Mouse (Mus musculus) thymus, adult 18-20 months (tissue): ENCODE measurements around the gene Tenm4.

Experiments
- DNase-seq, 2 experiments: peaks; one replicate each; pipeline ENCODE4 v3.0.0; 2022; ENCODE audit warnings: mixed read lengths in 2 of 2

Tenm4 gene

GRCm38 (mm10) chr7:96484006-96484581 lies 313.0 kb downstream of the Tenm4 start:
- DNase-seq: no peak

GRCm38 (mm10) chr7:96489348-96490076 lies 318.5 kb downstream of the Tenm4 start:
- no peak for DNase-seq

- no peak for DNase-seq
Observed at GRCm38 (mm10) chr7:96491896-96492295, 320.9 kb downstream of the Tenm4 start.

DNA sequence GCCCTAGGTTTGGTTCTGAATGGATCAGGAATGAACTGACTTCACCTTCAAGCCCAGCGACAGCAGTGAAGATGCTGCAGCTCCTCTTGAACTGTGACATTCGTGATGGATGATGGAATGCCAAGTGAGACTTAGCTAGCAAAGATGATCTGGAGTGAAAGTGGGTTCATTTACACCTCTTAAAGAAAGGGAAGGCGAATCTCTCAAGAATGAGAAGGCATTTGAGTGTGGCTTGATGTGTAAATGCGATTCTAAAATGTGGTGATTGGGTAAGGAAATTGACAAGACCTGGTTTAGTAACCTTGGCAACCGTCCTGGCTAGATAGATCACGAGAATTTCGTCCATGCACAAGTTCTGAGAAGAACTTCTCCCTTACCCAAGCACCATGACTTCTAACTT lies 321.6 kb downstream of the Tenm4 start:
- DNase-seq: no peak

- no peak for DNase-seq
Observed at GRCm38 (mm10) chr7:96494057-96494456, 323.0 kb downstream of the Tenm4 start.

GRCm38 (mm10) chr7:96500108-96500507 lies 329.1 kb downstream of the Tenm4 start:
- no peak for DNase-seq

DNA sequence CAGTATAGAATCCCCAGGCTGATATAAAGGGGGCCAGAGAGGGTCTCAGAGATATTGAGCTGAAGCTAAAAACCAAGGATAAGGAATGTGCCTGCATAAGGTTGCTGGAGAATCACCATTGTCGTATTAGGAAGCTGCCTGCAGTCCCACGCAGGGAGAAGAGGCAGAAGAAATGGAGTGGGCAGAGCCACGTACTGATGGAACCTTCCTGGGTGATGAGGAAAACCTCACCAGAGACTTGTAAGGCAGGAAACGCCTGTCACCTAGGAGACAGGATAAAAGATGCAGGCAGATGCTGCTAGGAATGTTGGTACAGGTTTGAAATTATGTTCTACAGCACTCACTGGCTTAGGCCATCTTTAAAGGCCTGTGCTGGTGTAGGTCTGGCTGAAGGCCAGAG lies 329.8 kb downstream of the Tenm4 start:
- DNase-seq: no peak

DNA sequence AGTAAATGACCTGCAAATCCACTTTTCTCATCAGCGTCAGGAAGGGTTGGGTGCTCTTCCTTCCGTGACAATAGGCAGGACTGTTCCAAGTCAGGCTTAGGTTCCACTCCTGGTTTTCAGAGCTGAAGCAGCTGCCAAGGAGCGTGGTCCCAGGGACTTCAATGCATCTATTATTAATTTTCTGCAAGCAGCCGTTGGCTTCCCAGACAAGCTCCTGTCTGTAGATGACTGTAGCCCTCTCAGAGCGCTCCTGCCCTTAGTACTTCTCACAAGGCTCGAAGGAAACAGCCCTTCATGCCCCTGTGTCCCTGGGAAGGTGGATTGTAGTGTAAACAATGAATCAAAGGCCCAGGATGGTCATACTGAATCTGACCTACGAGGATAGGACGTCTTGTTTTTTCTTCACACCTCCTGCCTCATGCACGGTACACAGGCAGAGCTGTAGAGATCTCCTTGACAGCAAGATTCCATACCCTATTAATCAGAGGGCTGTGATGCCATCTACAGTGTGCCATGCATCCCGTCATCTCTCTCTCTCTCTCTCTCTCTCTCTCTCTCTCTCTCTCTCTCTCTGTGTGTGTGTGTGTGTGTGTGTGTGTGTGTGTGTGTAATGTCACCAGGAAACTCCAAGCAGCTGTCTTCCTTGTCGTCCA lies 331.4 kb downstream of the Tenm4 start:
- DNase-seq: no peak

DNA sequence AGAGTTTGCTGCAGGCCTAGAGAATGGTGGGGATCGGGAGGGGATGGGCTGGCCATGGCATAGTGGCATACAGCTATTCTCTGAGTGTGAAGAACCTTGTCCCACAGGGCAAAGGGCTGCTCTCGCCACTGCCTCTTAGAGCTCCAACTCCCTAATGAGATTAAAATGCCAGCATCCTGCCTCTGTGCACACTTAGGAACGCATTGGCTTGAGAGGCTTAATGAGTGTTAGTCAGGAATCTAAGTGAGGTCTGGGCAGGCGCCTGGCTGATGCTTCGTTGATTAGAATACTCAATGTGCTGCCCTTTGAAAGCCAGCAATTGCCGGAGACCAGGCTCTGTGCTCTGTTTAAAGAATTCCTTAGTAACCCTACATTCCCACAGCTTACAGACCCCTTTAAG lies 334.5 kb downstream of the Tenm4 start:
- DNase-seq: no peak

DNA sequence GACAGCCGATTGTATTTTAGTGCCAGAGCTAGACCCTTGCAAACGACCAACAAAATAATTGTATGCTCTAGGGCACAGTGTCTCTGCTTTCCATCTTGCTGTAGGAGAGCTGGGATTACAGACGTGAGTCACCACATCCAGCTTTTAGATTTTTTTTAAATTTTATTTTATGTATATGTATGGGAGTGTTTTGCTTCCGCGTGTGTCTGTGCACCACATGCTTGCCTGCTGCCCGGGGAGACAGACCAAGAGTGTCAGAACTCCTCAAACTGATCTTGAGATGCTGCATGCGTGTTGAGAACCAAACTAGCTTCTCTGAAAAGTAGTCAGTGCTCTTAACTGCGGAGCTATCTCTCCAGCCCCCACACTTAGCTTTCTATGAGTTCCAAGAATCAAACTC lies 336.0 kb downstream of the Tenm4 start:
- DNase-seq: no peak

DNA sequence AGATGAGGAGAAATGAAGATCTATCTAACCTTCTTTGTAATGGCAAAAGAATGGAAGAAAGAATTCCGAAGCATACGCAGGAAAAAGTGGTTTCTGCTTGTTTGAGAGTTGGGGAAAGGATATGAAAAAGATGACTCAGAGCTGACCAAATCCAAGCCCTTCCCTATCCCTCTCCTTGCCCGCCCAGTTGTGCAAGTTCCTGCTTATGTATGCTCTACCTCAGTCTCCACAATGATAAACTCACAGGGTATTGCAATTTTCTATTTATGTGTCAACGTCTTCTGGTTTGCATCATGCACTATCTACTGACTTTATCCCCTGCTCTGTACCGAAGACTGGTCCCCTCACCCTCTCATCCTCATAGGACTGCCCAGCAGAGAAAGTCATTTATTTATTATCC lies 339.4 kb downstream of the Tenm4 start:
- DNase-seq: no peak

GRCm38 (mm10) chr7:96511018-96511609 lies 340.1 kb downstream of the Tenm4 start:
- DNase-seq: no peak

GRCm38 (mm10) chr7:96511953-96512511 lies 341.0 kb downstream of the Tenm4 start:
- no peak for DNase-seq

DNA sequence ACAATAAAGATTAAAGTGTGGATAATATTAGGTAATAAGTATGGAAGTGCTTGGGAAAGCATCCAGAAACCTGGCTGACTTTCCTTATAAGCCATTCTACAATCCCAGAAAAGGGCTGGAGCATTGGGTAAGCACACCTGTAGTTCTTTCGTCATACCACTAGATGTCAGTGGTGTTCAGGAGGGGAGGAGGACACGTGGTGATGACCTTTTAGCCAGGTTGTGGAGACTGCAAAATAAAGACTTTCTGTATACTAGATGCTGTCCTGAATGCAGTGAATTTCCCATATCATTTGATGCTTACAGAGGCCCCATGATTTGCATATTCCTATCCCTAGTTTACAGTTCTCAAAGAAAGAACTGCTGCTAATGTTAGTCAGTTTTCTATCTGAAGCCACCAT lies 348.2 kb downstream of the Tenm4 start:
- DNase-seq: no peak

GRCm38 (mm10) chr7:96521956-96522355 lies 350.9 kb downstream of the Tenm4 start:
- DNase-seq: no peak

- no peak for DNase-seq
Observed at GRCm38 (mm10) chr7:96523673-96524072, 352.6 kb downstream of the Tenm4 start.

DNA sequence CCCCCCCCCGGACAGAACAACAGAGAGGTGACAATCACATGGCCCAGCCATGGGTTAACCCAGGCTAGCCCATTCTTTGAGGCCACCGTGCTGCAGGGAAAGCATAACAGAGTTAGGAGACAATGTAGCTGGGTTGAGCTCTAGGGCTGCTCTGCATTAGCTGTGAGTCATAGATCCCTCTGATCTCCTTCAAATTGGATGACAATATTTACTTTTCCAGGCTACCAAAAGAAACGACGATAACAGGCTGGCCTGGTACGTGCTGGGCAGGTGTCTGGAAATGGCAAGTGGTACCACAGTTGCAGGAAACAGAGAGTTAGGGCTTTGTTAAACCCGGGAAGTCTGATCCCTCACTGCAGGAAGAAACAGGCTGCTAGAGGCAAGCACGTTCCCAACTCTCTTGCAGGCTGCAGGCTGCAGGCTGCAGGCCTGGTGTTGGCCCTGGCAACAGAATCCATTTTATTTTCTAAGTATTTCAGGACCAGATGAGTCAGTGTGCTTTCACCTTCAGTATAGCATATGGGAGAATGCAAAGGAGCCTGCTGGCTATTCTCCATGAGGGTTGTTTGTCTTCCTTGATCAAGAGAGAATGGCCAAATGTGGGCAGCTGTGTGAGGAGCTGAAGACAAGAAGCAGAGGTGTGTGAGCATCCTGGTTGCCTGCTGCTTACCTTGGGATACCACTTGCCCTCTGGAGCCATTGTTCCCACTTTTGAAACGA lies 353.6 kb downstream of the Tenm4 start:
- no peak for DNase-seq

DNA sequence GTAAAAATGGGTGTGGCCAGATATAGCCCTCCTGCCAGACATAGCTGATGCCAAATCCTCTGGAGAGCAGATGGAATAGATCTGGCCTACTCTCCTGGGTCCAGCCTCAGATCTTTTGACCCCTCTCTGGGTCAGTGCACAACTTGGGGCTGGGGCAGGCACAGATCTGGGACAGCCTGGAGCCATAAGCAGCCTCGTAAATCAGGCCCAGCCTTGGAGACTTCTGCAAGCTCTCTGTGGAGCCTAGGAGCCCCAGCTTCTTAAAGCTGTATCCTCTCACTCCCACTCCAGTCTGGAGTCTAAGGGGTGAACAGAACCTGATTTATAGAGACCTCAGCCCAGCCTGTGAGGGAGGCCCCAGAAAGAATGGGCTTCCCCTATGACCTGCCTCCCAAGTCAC lies 354.3 kb downstream of the Tenm4 start:
- DNase-seq: no peak

DNA sequence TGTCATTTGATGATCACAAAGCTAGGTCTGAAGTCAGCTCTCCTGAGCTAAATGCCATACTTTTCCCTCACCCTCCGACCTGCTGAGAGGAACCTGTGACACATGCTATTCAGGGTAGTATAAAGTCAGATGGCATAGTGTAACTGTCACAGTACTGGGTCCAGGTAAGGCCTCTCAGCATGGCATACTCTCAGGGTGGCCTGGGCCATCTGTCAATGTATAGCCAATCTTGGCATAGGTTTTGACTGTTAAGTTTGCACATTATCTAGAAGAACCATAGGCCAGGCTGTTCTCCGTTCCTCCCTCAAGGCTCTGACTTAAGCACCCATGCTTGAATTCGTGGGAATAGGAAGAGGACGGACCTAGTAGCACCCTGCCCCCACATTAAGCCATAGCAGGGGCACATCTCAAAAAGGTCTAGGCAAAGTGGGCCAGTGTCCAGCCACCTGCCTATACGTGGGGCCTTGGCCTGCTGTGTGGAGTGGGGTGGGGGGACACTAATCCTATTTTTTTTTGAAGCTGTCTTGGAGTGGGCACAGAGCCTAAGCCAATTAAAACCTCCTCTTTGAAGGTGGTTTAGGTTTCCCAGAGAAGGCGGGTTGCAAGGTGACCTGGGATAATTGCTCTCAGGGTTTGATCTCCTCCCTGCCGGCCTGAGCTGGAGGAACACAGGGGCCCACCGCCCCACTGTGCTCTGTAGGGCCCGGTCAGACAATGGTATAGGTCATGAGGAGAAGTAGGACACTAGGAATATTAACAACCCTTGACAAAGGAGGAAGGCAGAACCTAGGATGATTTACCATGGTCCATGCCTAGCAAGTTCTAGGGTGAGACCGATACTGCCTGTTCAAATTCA lies 359.8 kb downstream of the Tenm4 start:
- DNase-seq: no peak

DNA sequence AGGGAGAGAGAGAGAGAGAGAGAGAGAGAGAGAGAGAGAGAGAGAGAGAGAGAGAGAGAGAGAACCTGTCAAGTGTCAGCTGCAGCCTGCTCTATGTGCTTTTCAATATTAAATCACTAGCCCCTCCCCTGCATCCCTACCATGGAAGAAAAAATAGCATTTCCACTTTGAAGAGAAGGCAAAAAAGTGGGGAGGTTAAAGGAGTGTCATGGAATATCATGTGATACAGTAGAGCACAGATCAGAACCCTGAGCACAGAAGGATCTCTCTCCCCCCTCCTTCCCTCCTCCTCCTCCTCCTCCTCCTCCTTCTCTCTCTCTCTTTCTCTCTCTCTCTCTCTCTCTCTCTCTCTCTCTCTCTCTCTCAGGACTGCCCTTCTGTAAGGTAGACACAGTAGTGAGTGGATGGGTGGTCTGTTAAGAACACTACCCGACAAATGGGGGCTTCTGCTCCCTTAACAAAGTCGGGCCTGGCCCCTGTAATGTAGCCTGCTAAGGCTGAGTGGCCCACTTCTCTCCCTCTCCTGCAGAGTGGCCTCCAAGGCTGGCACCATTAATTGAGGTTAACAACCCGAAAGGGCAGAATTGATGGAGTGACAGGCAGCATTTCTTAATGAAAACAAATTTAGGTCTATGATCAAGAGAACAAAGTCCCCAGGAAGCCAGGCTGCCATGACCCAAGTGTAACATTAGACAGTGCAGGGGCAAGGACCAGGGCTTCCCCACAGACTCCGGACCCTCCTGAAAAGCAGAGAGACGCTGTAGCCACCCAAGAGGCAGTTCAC lies 361.1 kb downstream of the Tenm4 start:
- no peak for DNase-seq

GRCm38 (mm10) chr7:96532804-96533400 lies 361.9 kb downstream of the Tenm4 start:
- no peak for DNase-seq
